Mouse (Mus musculus): Measurements from ENCODE around the gene Csf1.
A peak's percentile ranks its signal among the peaks of the same experiment; 100 is the strongest.

The Csf1 gene

DNA sequence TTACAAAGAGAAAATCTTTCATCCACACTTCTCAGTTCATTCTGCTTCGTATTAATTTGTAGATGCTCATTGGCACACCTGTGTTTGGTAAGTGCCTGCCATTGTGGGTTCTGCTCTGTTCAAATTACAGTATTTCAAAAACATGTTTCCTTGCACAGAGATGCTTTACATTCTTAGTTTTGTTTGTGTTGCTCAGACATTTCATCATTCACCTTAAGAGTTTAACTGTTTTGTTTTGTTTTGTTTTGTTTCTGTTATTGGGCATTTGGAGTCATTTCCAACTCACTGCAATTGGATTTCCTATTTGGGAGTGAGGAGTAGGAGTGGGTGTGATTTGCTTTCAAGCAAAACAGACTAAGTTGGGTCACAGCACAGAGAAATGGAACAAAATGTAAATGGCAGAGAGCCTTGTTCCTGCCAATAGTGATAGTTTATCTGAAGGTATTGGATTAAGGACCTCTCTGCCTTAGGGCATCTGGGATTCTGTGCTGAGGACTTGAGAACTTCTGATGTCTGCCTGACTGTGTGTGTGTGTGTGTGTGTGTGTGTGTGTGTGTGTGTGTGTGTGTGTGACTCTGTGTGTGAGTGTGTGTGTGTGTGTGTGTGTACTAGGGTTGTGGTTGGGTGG is 58.4 kb downstream of the Csf1 start:
- no peak for DNase-seq

DNA sequence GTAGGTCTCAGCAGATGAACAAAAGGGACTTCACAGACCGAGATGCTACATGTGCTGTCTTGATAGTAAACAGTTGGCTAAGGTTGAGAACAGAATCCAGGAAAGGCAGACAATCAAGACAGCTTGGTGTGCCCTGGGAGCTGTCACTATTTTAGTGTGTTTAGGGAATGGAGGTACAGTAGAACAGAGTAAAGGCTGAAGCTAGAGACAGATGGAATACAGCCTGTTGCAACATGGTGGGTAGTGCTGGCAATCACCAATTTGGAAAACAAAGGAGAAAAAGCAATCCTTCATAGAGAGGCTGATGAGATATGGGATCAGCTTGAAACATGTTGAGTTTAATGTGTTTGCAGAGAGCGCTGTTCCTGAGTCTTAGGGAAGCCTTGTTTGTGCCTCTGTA is 59.6 kb downstream of the Csf1 start:
- no peak for DNase-seq

DNA sequence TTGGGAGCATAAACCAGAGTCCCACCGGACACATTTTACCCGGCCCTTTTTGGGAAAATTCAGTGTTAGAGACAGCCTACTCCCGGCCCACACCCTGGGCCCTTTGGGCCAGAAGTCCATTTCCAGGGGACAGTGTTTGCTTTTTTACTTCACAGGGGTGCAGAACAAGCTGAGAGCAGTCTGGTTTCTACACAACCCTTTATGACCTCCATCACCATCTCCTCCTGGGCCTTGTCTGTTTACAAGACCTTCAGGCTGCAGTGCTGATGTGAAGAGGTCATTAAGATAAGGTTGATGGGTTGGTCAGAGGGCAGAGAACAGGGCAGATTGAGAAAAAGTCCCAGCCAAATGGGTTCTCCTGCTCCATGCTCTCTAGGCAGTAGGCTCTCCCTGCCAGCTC is 63.4 kb downstream of the Csf1 start:
- DNase-seq: no peak

DNA sequence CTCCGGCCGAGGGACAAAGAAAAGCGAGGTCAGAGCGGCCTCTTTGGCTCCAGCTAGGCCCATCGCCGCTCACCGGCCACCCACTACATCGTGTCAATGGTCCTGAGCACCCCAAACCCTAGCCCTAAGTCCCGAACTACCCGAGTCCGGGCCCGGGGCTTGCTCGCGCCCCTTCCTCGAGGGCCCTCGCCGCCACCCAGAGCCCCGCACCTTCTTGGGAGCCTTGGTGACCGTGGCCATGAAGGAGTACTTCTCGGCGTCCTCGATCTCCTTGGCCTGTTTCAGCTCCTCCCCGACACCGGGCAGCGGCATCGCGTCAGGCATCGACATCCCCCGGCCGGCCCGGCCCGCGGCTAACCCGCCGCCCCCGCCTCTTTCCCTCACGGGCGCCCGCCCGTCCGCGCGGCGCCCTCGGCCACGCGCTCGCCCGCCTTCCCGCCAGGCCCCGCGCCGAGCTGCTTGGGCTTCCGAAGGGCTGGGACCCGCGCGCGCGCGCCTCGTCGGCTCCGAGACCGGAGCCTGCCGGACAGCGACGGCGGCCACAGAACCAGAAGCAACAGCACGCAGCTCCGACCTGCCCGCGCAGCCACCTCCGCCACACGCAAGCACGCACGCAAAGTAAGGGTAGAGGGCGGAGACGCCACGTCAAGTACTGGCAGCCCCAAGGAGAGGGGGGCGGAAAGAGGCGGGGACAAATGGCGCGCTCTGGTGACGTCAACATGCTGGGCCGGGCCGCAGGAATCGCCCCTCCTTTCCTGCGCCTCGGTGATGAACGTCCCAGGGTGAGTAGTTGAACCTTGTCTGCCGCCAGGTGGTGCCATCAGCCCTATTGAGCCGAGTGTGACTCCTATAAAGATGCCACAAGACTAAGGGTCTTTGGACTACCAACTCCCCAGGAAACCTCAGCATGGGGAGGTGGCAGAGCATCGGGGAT is 64.1 kb downstream of the Csf1 start, which contains the start of gene Ahcyl1:
Gene Ahcyl1, minus strand, starts transcription at position 613 of the 934 bp plus-strand sequence.
- DNase-seq: peak; percentile 99

DNA sequence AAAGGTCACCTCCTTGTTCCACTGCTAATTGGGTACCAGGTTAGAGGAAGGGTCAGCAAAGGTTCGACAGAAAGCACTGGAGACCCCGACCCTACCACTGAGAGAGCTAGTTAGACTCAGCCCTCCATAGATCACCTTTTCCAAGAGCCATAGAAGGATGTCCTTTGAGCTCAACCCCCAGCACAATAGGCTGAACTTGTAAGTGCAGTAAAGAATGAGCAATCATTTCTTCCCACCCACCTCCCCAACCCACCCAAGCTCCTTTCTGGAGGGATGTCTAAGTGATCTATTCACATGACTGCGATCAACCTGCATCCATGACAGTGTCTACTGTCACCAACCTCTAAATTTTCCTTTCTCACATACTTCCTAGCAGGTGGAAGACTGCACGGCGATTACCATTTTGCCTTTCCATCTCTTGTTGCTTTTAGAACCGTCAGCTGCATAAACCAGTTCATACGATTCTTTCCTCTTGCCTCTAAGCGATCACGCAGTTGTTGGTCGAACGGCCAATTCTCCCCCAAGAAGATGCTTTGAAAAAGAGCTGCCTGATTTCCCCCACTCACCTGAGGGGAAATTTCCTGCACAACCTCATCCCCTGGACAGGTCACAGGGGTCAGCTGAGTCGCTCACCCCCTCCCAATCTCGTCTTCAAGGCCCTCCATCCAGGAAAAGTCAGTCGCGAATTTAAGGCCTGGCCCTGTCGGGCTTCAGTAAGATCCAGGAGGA is 64.9 kb downstream of the Csf1 start:
- DNase-seq: no peak

DNA sequence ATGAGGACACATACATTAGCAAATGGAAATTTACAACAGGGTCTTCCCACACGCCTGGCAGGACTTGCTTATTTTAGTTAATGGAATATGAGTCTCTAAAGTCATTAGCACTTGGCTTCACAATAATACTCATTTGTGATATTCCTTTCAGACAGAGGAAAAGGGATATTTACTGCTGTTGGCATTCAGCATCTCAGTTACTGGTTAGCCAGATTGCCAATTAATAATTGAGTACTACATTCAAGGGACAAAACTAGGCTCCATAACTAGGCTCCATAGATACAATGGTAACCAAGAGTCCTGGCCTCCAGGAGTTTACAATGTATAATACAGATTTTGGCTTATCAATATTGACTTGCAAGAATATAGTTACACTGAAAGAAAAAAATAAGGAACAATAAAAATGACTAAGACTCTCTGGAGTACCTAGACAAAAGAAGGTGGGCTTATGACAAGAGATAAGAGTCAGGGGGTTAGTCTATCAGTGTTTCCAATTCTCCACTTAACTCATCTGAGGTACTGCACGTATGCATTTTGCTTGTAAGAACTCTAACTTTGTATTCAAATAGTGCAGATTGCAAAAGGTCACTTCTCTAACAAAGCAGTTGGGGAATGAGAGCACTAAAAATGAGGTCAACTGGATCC is 65.9 kb downstream of the Csf1 start:
- no peak for DNase-seq

Data from lung, postnatal 14 days (tissue).